Mouse (Mus musculus) retina, embryonic 14.5 days (tissue): Measurements from ENCODE around the gene Sorl1.

ENCODE experiments used
- DNase-seq: peaks from one replicate; pipeline ENCODE4 v3.0.0-alpha.2; 2015; ENCODE audit warnings: low spot score

Sorl1 gene

GRCm38 (mm10) chr9:42123713-42124576 lies at the start of gene Sorl1:
Gene Sorl1, minus strand, starts transcription at chr9:42124297.
- DNase-seq: peak; percentile 71

GRCm38 (mm10) chr9:42173781-42174180 lies 49.7 kb upstream of the Sorl1 start:
- DNase-seq: no peak

- no peak for DNase-seq
Measured at GRCm38 (mm10) chr9:42169491-42169890, 45.4 kb upstream of the Sorl1 start.

- no peak for DNase-seq
Measured at GRCm38 (mm10) chr9:42169025-42169424, 44.9 kb upstream of the Sorl1 start.

GRCm38 (mm10) chr9:42164930-42165329 lies 40.8 kb upstream of the Sorl1 start:
- no peak for DNase-seq

- no peak for DNase-seq
Measured at GRCm38 (mm10) chr9:42163011-42163410, 38.9 kb upstream of the Sorl1 start.

GRCm38 (mm10) chr9:42159376-42159775 lies 35.3 kb upstream of the Sorl1 start:
- DNase-seq: no peak

GRCm38 (mm10) chr9:42158652-42159051 lies 34.6 kb upstream of the Sorl1 start:
- no peak for DNase-seq

GRCm38 (mm10) chr9:42157981-42158380 lies 33.9 kb upstream of the Sorl1 start:
- peak; percentile 53 for DNase-seq

GRCm38 (mm10) chr9:42156566-42156965 lies 32.5 kb upstream of the Sorl1 start:
- DNase-seq: no peak

GRCm38 (mm10) chr9:42154682-42155081 lies 30.6 kb upstream of the Sorl1 start:
- DNase-seq: no peak

- DNase-seq: no peak
Measured at GRCm38 (mm10) chr9:42148816-42149215, 24.7 kb upstream of the Sorl1 start.

- peak; percentile 32 for DNase-seq
Measured at GRCm38 (mm10) chr9:42148036-42148435, 23.9 kb upstream of the Sorl1 start.

- no peak for DNase-seq
Measured at GRCm38 (mm10) chr9:42146463-42146862, 22.4 kb upstream of the Sorl1 start.

GRCm38 (mm10) chr9:42141549-42142210 lies 17.6 kb upstream of the Sorl1 start:
- no peak for DNase-seq

GRCm38 (mm10) chr9:42138248-42138858 lies 14.3 kb upstream of the Sorl1 start:
- DNase-seq: no peak

GRCm38 (mm10) chr9:42137578-42137977 lies 13.5 kb upstream of the Sorl1 start:
- no peak for DNase-seq

GRCm38 (mm10) chr9:42130793-42131760 lies 7.0 kb upstream of the Sorl1 start:
- DNase-seq: peak; percentile 11

- no peak for DNase-seq
Measured at GRCm38 (mm10) chr9:42127983-42128382, 3.9 kb upstream of the Sorl1 start.

GRCm38 (mm10) chr9:42125262-42125982 lies 1.3 kb upstream of the Sorl1 start:
- no peak for DNase-seq

- DNase-seq: peak; percentile 14
Measured at GRCm38 (mm10) chr9:42123204-42123603, 893 bp downstream of the Sorl1 start.
